Mouse (Mus musculus) E14TG2a.4 (cell line): Measurements from ENCODE around the gene Borcs6.

ENCODE experiments used
- H3K27me3 ChIP-seq: 2 replicates; pipeline ENCODE4 v1.6.1; 2014; ENCODE audit warnings: low read length, control low read depth; ENCODE audit not compliant: insufficient read depth
- H3K36me3 ChIP-seq: 2 replicates; pipeline ENCODE4 v1.6.1; 2014; ENCODE audit warnings: low read length, control low read depth; ENCODE audit not compliant: insufficient read depth
- H3K4me1 ChIP-seq: replicated peaks from 2 replicates; pipeline ENCODE4 v1.6.1; 2014; ENCODE audit warnings: low read depth, low read length, control low read depth
- H3K4me3 ChIP-seq: replicated peaks from 2 replicates; pipeline ENCODE4 v1.5.1; 2014; ENCODE audit warnings: mild to moderate bottlenecking, low read length
- H3K9me3 ChIP-seq: 2 replicates; pipeline ENCODE4 v1.6.1; 2014; ENCODE audit warnings: low read length, control low read depth
- CTCF ChIP-seq: conservative IDR thresholded peaks from 2 replicates; pipeline ENCODE4 v1.5.1; 2014; ENCODE audit warnings: low read length
- NANOG ChIP-seq: IDR thresholded peaks from 2 replicates; pipeline ENCODE4 v1.6.1; 2014; ENCODE audit warnings: borderline replicate concordance, low read length, mixed read lengths
- POU5F1 ChIP-seq: IDR thresholded peaks from 2 replicates; pipeline ENCODE4 v1.6.1; 2014; ENCODE audit warnings: low read length, borderline replicate concordance

Borcs6 gene

GRCm38 (mm10) chr11:69028805-69029204 lies 30.7 kb upstream of the Borcs6 start:
- TF ChIP-seq CTCF (0 out of 2 replicates have a peak, but pooled peaks have one; percentile 9), NANOG (no peak)
- Histone ChIP-seq H3K4me3 (no peak overlapping the region), H3K4me1 (peaks cover 63% of the 10 kb centered on the region), H3K27me3 (no peaks in the 10 kb centered on the region), H3K36me3 (peaks cover 100% of the 10 kb centered on the region), H3K9me3 (no peaks in the 10 kb centered on the region)

DNA sequence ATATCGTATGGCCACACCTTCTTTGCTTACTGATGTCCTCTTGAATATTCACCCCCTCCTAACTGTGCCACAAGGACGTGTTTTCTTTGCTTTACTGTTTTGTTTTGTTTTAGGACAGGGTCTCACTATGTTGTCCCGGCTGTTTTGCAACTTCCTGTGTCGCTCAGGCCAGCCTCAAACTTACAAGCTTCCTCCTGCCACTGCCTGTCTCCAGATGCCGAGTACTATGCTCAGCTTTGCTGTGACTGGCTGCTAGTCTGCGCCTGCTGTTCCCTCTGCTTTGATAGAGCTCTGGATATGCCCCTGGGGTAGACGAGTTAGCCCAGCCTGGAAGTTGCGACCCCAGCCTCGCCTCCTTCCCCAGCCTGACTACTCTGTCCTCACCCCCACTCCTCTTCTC lies 26.0 kb upstream of the Borcs6 start:
- TF ChIP-seq POU5F1 (no peak), NANOG (no peak), CTCF (no peak)
- Histone ChIP-seq H3K36me3 (peaks cover 80% of the 10 kb centered on the region), H3K4me3 (no peak overlapping the region), H3K9me3 (no peaks in the 10 kb centered on the region), H3K27me3 (no peaks in the 10 kb centered on the region), H3K4me1 (peaks cover 54% of the 10 kb centered on the region)

GRCm38 (mm10) chr11:69034585-69034984 lies 24.9 kb upstream of the Borcs6 start:
- 0 out of 2 replicates have a peak overlapping the region, but pooled peaks have one; percentile 2 for H3K4me3 ChIP-seq
- H3K27me3 ChIP-seq = no peaks in the 10 kb centered on the region
- H3K9me3 ChIP-seq = no peaks in the 10 kb centered on the region
- peaks cover 61% of the 10 kb centered on the region for H3K4me1 ChIP-seq
- peaks cover 70% of the 10 kb centered on the region for H3K36me3 ChIP-seq
- no peak for TF ChIP-seq CTCF
- no peak for TF ChIP-seq NANOG
- no peak for TF ChIP-seq POU5F1

GRCm38 (mm10) chr11:69035411-69035810 lies 24.1 kb upstream of the Borcs6 start:
- TF ChIP-seq CTCF (no peak), NANOG (no peak), POU5F1 (no peak)
- H3K36me3 ChIP-seq = peaks cover 62% of the 10 kb centered on the region
- H3K27me3 ChIP-seq = no peaks in the 10 kb centered on the region
- H3K4me3 ChIP-seq = peak overlapping the region; percentile 89
- H3K4me1 ChIP-seq = peaks cover 58% of the 10 kb centered on the region
- no peaks in the 10 kb centered on the region for H3K9me3 ChIP-seq

GRCm38 (mm10) chr11:69035849-69036248 lies 23.7 kb upstream of the Borcs6 start:
- Histone ChIP-seq H3K27me3 (no peaks in the 10 kb centered on the region), H3K4me3 (peak overlapping the region; percentile 89), H3K4me1 (peaks cover 58% of the 10 kb centered on the region), H3K36me3 (peaks cover 57% of the 10 kb centered on the region), H3K9me3 (no peaks in the 10 kb centered on the region)
- TF ChIP-seq NANOG (no peak), POU5F1 (no peak), CTCF (peak; percentile 62)

DNA sequence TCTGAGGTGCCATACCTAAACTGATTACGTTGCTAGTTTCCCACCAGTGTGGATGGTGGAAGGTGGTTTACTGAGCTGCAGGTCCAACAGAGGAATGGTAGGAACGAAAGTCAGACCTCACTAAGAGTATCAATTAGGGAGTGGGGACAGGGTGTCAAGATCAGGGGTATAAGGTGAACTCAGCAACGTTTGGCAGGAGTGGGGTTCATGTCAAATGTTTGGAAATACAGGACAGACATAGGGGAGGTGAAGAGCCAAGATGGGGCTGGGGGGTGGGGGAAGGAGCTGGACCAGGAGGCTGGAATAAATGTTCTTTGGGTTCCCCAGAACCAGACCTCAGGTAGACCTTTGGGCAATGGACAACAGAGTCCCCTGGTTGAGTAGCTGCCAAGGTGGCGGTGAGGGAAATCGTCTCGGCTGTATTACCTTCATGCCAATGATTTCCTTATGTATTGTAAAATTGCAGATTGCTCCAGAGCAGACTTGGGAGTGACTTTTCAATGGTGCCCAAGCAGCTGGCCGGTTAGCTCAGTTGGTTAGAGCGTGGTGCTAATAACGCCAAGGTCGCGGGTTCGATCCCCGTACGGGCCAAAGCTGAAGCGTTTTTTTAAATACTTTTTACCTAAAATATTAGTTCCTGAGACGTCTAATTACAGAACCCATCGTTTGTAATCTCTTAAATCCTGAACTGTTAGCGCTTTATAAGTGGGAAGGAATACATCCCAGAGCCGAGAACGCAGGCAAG lies 22.9 kb upstream of the Borcs6 start:
- Histone ChIP-seq H3K36me3 (peaks cover 49% of the 10 kb centered on the region), H3K27me3 (no peaks in the 10 kb centered on the region), H3K4me1 (peaks cover 58% of the 10 kb centered on the region), H3K9me3 (no peaks in the 10 kb centered on the region), H3K4me3 (peak overlapping the region; percentile 89)
- no peak for TF ChIP-seq CTCF
- TF ChIP-seq NANOG = no peak
- no peak for TF ChIP-seq POU5F1

DNA sequence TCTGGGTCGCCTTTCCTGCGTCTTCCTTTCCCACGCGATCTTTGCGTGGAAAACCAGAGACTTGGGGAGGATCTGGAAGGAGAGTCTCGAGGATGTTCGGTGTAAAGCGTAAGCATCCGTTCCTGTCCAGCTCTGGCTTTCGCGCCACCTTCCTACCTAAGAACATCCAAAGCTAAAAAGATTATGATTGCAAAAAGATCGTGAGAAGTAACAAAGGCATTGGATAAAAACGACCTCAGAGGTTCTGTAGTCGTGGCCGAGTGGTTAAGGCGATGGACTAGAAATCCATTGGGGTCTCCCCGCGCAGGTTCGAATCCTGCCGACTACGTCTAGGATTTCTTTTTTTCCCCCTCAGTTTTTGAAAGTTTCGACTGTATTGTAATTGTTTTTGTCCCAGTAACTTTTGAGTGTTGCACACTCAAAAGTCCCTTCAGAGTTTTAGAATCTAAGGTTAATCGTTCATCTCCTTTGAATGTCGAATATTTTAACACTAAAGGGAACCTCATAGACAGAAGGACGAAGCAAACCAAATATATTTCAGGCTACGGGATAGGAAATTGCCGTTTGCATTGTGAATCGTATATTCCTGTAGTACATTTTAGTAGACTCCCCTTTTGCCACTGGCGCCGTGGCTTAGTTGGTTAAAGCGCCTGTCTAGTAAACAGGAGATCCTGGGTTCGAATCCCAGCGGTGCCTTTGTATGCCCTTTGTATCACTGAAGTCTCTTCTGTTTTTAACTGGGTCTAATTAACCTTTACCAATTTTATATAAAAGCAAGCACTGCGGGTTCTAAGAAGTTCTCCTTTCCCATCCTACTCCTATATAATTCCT lies 22.1 kb upstream of the Borcs6 start:
- peaks cover 41% of the 10 kb centered on the region for H3K36me3 ChIP-seq
- H3K4me1 ChIP-seq = peaks cover 58% of the 10 kb centered on the region
- peak overlapping the region; percentile 89 for H3K4me3 ChIP-seq
- TF ChIP-seq POU5F1 = peak; percentile 17; the same call in 1 of the 2 replicates
- TF ChIP-seq CTCF = no peak
- no peaks in the 10 kb centered on the region for H3K9me3 ChIP-seq
- H3K27me3 ChIP-seq = no peaks in the 10 kb centered on the region

GRCm38 (mm10) chr11:69038173-69038572 lies 21.3 kb upstream of the Borcs6 start:
- peaks cover 34% of the 10 kb centered on the region for H3K36me3 ChIP-seq
- no peaks in the 10 kb centered on the region for H3K27me3 ChIP-seq
- H3K4me1 ChIP-seq = peaks cover 52% of the 10 kb centered on the region
- TF ChIP-seq NANOG (no peak), POU5F1 (no peak), CTCF (no peak)
- no peak overlapping the region for H3K4me3 ChIP-seq
- no peaks in the 10 kb centered on the region for H3K9me3 ChIP-seq
